Mouse (Mus musculus) neutrophil, adult 5-6 weeks (primary cell): Measurements from ENCODE around the gene Zc3h12b. TPM values are rescaled to one million over a fixed set of nuclear protein-coding genes. Genes with fewer than 3 reads are reported as not detected.

ENCODE experiments used
- ATAC-seq: fragments of 151-379, 151-347 bp; 2 replicates; pipeline ENCODE4 v1.8.0; 2017; ENCODE audit warnings: mild to moderate bottlenecking, moderate TSS enrichment; ENCODE audit not compliant: insufficient number of reproducible peaks, poor library complexity, low FRiP score, severe bottlenecking; ENCODE audit errors: extremely low read depth
- total RNA-seq: library from RNA; stranded (forward); fragments of 200-1000 nt; gene quantifications from 2 replicates; pipeline ENCODE4 v1.2.3, GENCODE M21; 2017

Gene Zc3h12b
- total RNA-seq, 1 experiment from 2014 or later, result 0.12 TPM

DNA sequence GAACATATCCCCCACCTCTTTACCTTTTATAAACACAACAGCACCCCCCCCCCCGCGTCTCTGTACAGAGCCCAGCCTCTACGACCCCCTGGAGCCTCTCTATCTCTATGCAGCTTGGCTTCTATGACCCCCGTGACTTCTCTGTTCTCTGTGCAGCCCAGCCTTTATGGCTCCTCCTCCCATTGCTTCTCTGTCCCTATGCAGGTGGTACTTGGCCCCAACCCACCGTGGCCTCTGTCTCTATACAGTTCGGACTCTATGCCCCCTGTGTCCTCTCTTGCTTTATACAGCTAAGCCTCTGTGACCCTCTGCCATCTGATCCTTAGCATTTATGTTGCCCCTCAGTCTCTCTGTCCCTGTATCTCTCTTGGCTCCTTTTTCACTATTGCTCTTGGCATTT lies 257.6 kb downstream of the Zc3h12b start:
- ATAC-seq, result no peak

DNA sequence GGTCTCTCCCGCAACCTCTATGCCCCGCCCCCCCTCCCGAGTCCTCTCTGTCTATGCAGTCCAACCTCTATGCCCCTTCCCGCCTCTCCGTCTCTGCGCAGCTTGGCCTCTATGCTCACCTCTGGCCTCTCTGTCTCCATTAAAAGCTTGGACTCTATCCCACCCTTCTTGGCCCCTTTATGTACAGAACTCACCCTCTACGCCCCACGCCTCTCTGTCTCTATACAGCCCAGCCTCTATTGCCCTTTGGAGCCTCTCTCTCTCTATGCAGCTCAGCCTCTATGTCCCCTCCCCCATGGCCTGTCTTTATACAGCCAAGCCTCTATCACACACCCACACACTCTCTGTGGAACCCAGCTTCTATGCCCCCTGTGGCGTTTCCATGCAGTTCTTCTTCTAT lies 258.5 kb downstream of the Zc3h12b start:
- ATAC-seq, result no peak

Other genes with a start within 250 kb of the Zc3h12b start
- gene Asb12, start 153.7 kb upstream of the Zc3h12b start, total RNA-seq, result not detected in 2 replicates
- not detected in 2 replicates for gene Pfn5, start 153.6 kb upstream of the Zc3h12b start, total RNA-seq
- gene Zc4h2, start 53.2 kb upstream of the Zc3h12b start, total RNA-seq, result 1.7 and 2.8 TPM in 2 replicates
- 43.1 and 47.7 TPM in 2 replicates for gene Las1l, start 245.3 kb downstream of the Zc3h12b start, total RNA-seq